Mouse (Mus musculus) adrenal gland, postnatal 4 days (tissue): Measurements from ENCODE around the gene Dpf2. TPM values are rescaled to one million over a fixed set of nuclear protein-coding genes. Genes with fewer than 3 reads are reported as not detected.

Experiments used
- DNase-seq, 2 experiments: peaks; one replicate each; pipeline ENCODE4 v3.0.0; 2021 to 2022; ENCODE audit warnings: low spot score in 2 of 2, mixed read lengths in 2 of 2
- total RNA-seq, 2 experiments: library from RNA; stranded (reverse); gene quantifications; 2 replicates each; pipeline ENCODE4 v1.2.3; 2021

The Dpf2 gene
- total RNA-seq, 2 experiments from 2014 or later: 158 to 169 TPM

DNA sequence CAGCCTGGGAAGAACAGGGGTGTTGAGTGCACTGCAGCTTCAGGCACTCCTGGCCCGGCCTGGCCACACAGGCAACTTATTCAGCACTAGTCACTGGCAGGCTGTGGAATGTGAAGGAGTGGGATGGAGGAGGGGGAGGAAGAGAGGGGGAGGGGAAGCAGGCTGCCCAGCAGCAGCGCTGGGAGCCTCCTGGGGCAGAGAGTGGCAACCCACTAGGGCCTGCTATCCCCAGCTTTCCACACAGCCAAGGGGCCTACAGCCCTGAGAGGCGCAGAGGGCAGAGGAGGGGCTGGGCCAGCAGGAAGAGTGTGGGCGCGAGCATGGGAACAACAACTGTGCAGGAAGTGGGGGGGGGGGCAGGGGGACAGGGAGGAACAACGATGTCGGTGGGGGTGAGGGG, 41.5 kb downstream of the Dpf2 start:
- no peak for DNase-seq

GRCm38 (mm10) chr19:5868096-5868495, 44.7 kb downstream of the Dpf2 start:
- no peak for DNase-seq

GRCm38 (mm10) chr19:5864710-5865398, 48.0 kb downstream of the Dpf2 start:
- DNase-seq: no peak

DNA sequence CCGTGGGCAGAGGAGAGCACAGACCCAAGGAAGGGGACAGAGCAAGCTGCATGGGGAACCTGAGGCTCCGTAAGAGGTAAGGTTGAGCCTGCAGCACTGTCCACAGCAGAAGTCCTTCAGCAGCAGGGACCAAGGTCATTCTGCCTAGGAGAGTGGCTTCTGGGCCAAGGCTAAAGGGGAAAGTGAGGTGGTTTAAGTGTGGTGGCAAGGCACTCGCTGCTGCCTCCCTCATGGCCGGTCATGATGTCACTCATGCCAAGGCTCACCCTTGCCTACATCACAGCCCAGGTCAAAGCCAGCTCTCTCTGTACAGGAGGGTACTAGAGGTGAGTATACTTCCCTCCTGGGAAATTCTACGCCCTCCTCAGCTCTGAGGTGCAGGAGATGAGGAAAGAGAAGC, 49.0 kb downstream of the Dpf2 start:
- no peak for DNase-seq

- no peak for DNase-seq
These were observed 50.3 kb downstream of the Dpf2 start for GRCm38 (mm10) chr19:5862335-5863085.

GRCm38 (mm10) chr19:5856604-5857003, 56.2 kb downstream of the Dpf2 start:
- no peak for DNase-seq

DNA sequence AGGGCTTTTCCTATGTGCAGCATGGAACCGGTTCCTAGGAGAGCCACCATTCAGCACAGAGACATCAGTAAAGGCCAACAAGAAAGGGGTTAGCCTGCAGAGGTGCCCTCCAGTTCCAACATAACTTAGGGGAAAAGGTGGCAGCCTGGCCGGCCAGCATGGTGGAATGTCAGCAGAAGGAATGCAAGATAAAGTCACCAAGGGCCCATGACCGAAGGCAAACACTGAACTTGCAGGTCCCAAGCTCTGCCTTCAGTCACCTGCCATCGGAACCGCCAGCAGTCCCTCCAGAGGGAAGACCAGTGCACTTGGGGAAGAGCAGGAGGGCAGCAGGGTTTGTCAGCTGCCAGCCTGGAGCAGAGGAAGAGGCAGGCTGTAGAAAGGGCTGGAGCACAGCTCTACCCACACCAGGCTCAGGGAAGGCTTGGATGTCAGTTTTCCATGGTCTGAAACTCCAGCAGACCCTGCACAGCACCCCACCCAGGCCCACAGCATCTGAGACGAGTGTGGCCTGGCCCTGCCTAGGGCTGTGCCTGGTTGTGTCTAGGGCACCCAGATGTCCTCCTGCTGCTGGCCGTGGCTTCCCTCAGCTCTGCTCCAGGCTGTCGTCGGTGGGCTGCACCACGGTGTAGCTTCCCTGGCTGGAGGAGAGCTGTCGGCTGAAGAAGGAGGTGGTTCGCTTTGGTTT, 60.6 kb downstream of the Dpf2 start:
- no peak for DNase-seq

GRCm38 (mm10) chr19:5851481-5851971, 61.3 kb downstream of the Dpf2 start:
- no peak for DNase-seq

- no peak for DNase-seq
These were observed 62.0 kb downstream of the Dpf2 start for GRCm38 (mm10) chr19:5850860-5851259.

GRCm38 (mm10) chr19:5849843-5850527, 62.8 kb downstream of the Dpf2 start:
- DNase-seq: peak; percentile 80 to 90

DNA sequence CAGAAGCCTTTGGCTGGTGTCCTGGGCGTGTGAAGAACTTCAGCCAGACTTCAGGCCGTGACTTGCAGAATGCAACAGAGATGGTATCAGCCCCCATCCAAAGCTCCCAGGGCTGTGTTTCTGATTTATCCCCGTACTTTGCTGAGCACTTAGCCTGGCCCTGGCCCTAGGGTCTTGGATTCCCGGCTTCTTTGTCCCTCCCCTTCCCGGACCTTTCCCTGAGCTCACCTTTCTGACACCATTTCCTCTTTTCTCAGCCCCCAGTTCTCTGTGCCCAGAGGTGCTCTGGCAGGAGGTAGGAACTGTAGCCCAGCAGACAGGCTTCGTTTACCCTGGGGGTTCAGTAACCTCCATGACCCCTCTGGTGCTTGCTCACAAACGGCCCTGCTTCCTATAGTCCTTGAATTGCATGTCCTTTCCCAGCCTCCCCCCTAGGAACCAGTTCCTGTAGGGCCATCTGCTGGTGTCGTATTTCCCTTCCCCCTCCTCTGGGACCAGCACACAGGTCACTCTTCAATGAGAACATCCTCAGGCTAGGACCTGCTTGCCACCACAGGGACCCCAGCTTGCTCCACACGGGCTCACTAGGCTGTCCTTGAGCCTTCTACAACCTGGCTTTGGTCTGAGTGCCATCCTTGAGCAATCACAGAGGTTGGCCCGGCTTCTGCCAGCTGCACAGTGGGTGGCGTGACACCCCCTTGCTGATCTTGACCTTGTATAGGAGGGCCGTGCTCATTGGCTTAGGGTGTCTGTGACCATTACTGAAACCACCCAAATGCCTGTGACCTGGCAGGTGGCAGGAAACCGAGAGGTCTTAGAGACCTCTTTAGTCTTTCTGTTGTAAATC, 63.8 kb downstream of the Dpf2 start:
- no peak for DNase-seq

- DNase-seq: no peak
These were observed 64.6 kb downstream of the Dpf2 start for GRCm38 (mm10) chr19:5848032-5848825.

- no peak for DNase-seq
These were observed 65.5 kb downstream of the Dpf2 start for GRCm38 (mm10) chr19:5847306-5847796.

GRCm38 (mm10) chr19:5846557-5847305, 66.1 kb downstream of the Dpf2 start:
- peak in 1 of 2 experiments; percentile 65 for DNase-seq
